Mouse (Mus musculus): ENCODE data around the gene Bbip1. TPM values are rescaled to one million over a fixed set of nuclear protein-coding genes. Genes with fewer than 3 reads are reported as not detected.

Gene Bbip1
- 49.8 and 63.0 TPM in 2 replicates for polyA plus RNA-seq (2012; rRNA removed)

DNA sequence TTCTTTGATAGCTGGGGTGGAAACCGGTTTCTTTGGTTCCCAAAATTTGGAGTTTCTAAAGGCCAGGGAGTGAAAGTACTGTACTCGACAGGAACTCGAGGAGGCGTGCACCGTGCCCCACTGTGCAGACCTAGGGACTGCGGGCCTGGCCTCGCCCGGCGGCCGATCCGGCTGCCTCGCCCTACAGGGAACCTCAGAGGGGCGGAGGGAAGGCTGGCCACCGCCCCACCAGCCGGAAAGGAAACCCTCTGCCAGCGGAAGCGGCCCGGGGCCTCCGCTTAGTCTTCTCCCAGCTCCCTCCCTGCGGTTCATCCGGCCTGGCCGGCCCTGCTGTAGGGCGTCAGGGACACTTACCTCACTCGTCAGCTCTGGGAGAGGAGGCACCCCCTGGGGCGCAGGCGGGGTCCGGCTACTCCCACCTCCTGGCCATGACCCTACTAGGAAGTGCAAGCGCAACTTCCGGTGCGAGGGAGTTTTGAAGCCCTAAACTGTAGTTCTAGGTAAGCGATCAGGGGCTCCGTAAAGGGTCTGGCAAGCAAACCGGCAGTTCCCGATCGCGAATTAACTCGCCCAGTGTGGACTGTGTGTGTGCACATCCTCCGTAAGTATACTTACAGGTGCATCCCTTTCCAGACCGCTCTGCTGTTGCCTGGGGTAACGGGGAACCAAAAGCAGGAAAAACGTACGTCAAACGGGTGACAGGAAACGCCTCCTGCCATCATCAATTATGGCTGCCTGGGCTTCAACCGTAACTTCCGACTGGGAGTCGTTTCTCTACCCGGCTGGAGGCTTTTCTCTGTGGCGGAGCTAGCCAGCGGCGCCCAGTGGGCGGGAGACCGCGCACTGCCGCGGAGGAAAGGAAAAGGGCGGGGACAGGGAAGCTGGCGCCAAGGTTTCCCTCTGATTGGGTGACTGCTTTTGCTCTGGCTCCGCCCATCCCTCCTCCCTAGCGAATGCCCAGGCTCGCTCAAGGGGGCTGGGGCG is at the start of gene Bbip1, which contains the start of gene Shoc2:
TSS of gene Bbip1 (minus strand) at position 826 of the 984 bp plus-strand sequence.
TSS of gene Shoc2 (plus strand) at position 505 of the 984 bp plus-strand sequence.
- peaks cover 1% of the 10 kb centered on the region; the same call in 1 of the 2 replicates for H3K36me3 ChIP-seq (ENCODE audit: control insufficient read depth, insufficient read depth, low read length)
- peak within 1 kb of the TSS; percentile 90 for H3K27ac ChIP-seq (ENCODE audit: control insufficient read depth, insufficient read depth, low read depth, low read length)
- peak within 1 kb of the TSS; percentile 92 for H3K4me3 ChIP-seq (ENCODE audit: control insufficient read depth, low read depth, low read length)
- peak; percentile 66 for TF ChIP-seq POLR2A (IDR thresholded peaks at IDR 0.05; ENCODE audit: control insufficient read depth, low read depth, low read length)
- no peak for TF ChIP-seq CTCF (IDR thresholded peaks at IDR 0.05; ENCODE audit: control insufficient read depth, insufficient read depth, insufficient replicate concordance, low read depth, low read length)
- no peaks in the 10 kb centered on the region for H3K27me3 ChIP-seq (ENCODE audit: control insufficient read depth, insufficient read depth, low read length)
- peaks cover 3% of the 10 kb centered on the region for H3K4me1 ChIP-seq (ENCODE audit: control insufficient read depth, insufficient read depth, low read length)

DNA sequence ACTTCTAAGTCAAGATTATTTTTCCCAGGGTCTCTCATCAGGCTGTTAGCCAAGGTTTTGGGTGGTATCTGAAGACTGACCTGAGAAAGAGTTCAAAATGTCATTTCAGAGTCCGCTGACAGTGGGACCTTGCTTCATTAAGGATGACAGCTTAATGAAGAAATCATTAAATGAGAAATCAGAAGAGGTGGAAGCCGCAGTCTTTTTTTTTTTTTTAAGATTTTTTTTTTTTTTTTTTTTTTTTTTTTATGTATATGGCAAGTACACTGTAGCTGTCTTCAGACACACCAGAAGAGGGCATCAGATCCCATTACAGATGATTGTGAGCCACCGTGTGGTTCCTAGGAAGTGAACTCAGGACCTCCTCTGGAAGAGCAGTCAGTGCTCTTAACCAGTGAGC is 49.4 kb upstream of the Bbip1 start:
- H3K27me3 ChIP-seq (ENCODE audit: control insufficient read depth, insufficient read depth, low read length) = no peaks in the 10 kb centered on the region
- H3K27ac ChIP-seq (ENCODE audit: control insufficient read depth, insufficient read depth, low read depth, low read length) = no peak overlapping the region
- no peaks in the 10 kb centered on the region; the same call in 1 of the 2 replicates for H3K36me3 ChIP-seq (ENCODE audit: control insufficient read depth, insufficient read depth, low read length)
- H3K4me3 ChIP-seq (ENCODE audit: control insufficient read depth, low read depth, low read length) = no peak overlapping the region
- no peaks in the 10 kb centered on the region for H3K4me1 ChIP-seq (ENCODE audit: control insufficient read depth, insufficient read depth, low read length)
- no peak for TF ChIP-seq POLR2A (IDR thresholded peaks at IDR 0.05; ENCODE audit: control insufficient read depth, low read depth, low read length)
- no peak for TF ChIP-seq CTCF (IDR thresholded peaks at IDR 0.05; ENCODE audit: control insufficient read depth, insufficient read depth, insufficient replicate concordance, low read depth, low read length)

DNA sequence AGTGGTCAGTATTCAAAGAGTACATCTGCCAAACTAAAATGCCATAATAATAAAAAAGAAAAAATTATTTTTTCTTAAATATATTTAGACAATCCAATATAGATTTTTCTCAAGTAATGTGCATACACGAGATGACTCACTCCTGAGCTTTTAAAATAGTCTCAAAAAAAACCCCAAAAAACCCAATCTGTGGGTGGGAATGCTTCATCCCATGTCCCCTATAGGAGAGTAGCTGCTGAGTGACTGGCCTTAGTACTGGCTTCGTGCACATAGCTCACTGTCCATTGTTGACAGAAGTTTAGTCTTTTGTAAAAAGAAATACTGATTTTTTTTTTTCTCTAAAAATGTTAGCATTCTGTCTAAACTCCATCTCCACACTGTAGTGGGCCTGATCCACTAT is 46.1 kb upstream of the Bbip1 start:
- Histone ChIP-seq H3K4me3 (ENCODE audit: control insufficient read depth, low read depth, low read length) (no peak overlapping the region), H3K36me3 (ENCODE audit: control insufficient read depth, insufficient read depth, low read length) (no peaks in the 10 kb centered on the region; the same call in 1 of the 2 replicates), H3K4me1 (ENCODE audit: control insufficient read depth, insufficient read depth, low read length) (no peaks in the 10 kb centered on the region), H3K27ac (ENCODE audit: control insufficient read depth, insufficient read depth, low read depth, low read length) (no peak overlapping the region), H3K27me3 (ENCODE audit: control insufficient read depth, insufficient read depth, low read length) (no peaks in the 10 kb centered on the region)
- TF ChIP-seq POLR2A (IDR thresholded peaks at IDR 0.05; ENCODE audit: control insufficient read depth, low read depth, low read length) (no peak), CTCF (IDR thresholded peaks at IDR 0.05; ENCODE audit: control insufficient read depth, insufficient read depth, insufficient replicate concordance, low read depth, low read length) (no peak)

GRCm38 (mm10) chr19:53984628-53985027 is 40.2 kb upstream of the Bbip1 start:
- Histone ChIP-seq H3K4me1 (ENCODE audit: control insufficient read depth, insufficient read depth, low read length) (no peaks in the 10 kb centered on the region), H3K36me3 (ENCODE audit: control insufficient read depth, insufficient read depth, low read length) (no peaks in the 10 kb centered on the region; the same call in 1 of the 2 replicates), H3K27me3 (ENCODE audit: control insufficient read depth, insufficient read depth, low read length) (no peaks in the 10 kb centered on the region), H3K27ac (ENCODE audit: control insufficient read depth, insufficient read depth, low read depth, low read length) (no peak overlapping the region), H3K4me3 (ENCODE audit: control insufficient read depth, low read depth, low read length) (no peak overlapping the region)
- TF ChIP-seq POLR2A (IDR thresholded peaks at IDR 0.05; ENCODE audit: control insufficient read depth, low read depth, low read length) = no peak
- no peak for TF ChIP-seq CTCF (IDR thresholded peaks at IDR 0.05; ENCODE audit: control insufficient read depth, insufficient read depth, insufficient replicate concordance, low read depth, low read length)

DNA sequence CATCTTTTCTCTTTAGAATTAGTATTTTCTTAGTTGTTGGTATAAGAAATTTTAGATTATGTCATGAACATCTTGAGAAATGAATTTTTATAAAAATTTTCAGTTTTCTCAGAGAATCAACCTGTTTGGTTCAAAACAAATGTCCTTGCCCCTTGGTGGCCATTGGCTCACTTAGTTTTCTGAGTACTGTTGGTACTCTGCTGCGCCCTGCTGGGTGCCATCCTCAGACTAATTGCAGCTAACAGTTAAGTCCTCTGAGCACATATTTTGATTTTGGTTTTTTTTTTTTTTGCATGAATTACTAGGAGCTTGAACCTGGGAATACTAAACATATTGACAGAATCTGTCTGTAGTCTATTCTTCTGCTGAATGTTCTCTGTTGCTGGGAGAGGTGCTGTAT is 38.9 kb upstream of the Bbip1 start:
- TF ChIP-seq POLR2A (IDR thresholded peaks at IDR 0.05; ENCODE audit: control insufficient read depth, low read depth, low read length) = no peak
- no peak for TF ChIP-seq CTCF (IDR thresholded peaks at IDR 0.05; ENCODE audit: control insufficient read depth, insufficient read depth, insufficient replicate concordance, low read depth, low read length)
- H3K4me1 ChIP-seq (ENCODE audit: control insufficient read depth, insufficient read depth, low read length) = no peaks in the 10 kb centered on the region
- no peak overlapping the region for H3K27ac ChIP-seq (ENCODE audit: control insufficient read depth, insufficient read depth, low read depth, low read length)
- no peaks in the 10 kb centered on the region for H3K27me3 ChIP-seq (ENCODE audit: control insufficient read depth, insufficient read depth, low read length)
- no peak overlapping the region for H3K4me3 ChIP-seq (ENCODE audit: control insufficient read depth, low read depth, low read length)
- H3K36me3 ChIP-seq (ENCODE audit: control insufficient read depth, insufficient read depth, low read length) = no peaks in the 10 kb centered on the region; the same call in 1 of the 2 replicates

GRCm38 (mm10) chr19:53982041-53982440 is 37.6 kb upstream of the Bbip1 start:
- Histone ChIP-seq H3K4me1 (ENCODE audit: control insufficient read depth, insufficient read depth, low read length) (no peaks in the 10 kb centered on the region), H3K27me3 (ENCODE audit: control insufficient read depth, insufficient read depth, low read length) (no peaks in the 10 kb centered on the region), H3K36me3 (ENCODE audit: control insufficient read depth, insufficient read depth, low read length) (no peaks in the 10 kb centered on the region), H3K4me3 (ENCODE audit: control insufficient read depth, low read depth, low read length) (no peak overlapping the region), H3K27ac (ENCODE audit: control insufficient read depth, insufficient read depth, low read depth, low read length) (no peak overlapping the region)
- TF ChIP-seq CTCF (IDR thresholded peaks at IDR 0.05; ENCODE audit: control insufficient read depth, insufficient read depth, insufficient replicate concordance, low read depth, low read length) = no peak
- TF ChIP-seq POLR2A (IDR thresholded peaks at IDR 0.05; ENCODE audit: control insufficient read depth, low read depth, low read length) = no peak

- Histone ChIP-seq H3K4me3 (ENCODE audit: control insufficient read depth, low read depth, low read length) (no peak overlapping the region), H3K27me3 (ENCODE audit: control insufficient read depth, insufficient read depth, low read length) (no peaks in the 10 kb centered on the region), H3K36me3 (ENCODE audit: control insufficient read depth, insufficient read depth, low read length) (no peaks in the 10 kb centered on the region), H3K27ac (ENCODE audit: control insufficient read depth, insufficient read depth, low read depth, low read length) (no peak overlapping the region), H3K4me1 (ENCODE audit: control insufficient read depth, insufficient read depth, low read length) (no peaks in the 10 kb centered on the region)
- TF ChIP-seq CTCF (IDR thresholded peaks at IDR 0.05; ENCODE audit: control insufficient read depth, insufficient read depth, insufficient replicate concordance, low read depth, low read length) (no peak), POLR2A (IDR thresholded peaks at IDR 0.05; ENCODE audit: control insufficient read depth, low read depth, low read length) (no peak)
Observed at GRCm38 (mm10) chr19:53973656-53974055, 29.2 kb upstream of the Bbip1 start.
